12 mouse cellular contexts compared by ENCODE assay signal in genomic region chr4:49278515-49278914, GRCm38 (mm10).
DNase-seq lines count a peak whose midpoint lies in the region; ATAC-seq and TF ChIP-seq lines count a peak whose summit lies in the region.
"Had no signal": no experiment of that assay in that cellular context is flagged by ENCODE, and none has a peak within 500 bp of the region (broad histone marks: within the 10 kb centered on the region; RNA-seq: fewer than 3 reads in every experiment).

No protein-coding gene starts in this region.

- H3K4me1 ChIP-seq in megakaryocyte, embryonic 14.5 days: no peaks in the 10 kb centered on the region
- no peaks in the 10 kb centered on the region for H3K4me1 ChIP-seq in hindbrain, embryonic 11.5 days (replicated peaks; ENCODE audit: control insufficient read depth, insufficient read depth, low read length)
- no peaks in the 10 kb centered on the region for H3K4me1 ChIP-seq in midbrain, postnatal 0 days (ENCODE audit: insufficient read depth, low read length)
- no peaks in the 10 kb centered on the region for H3K4me1 ChIP-seq in heart, embryonic 11.5 days (ENCODE audit: control insufficient read depth, insufficient read depth, low read length)
- H3K4me1 ChIP-seq in intestine, embryonic 16.5 days (ENCODE audit: control insufficient read depth, insufficient read depth, low read length): no peaks in the 10 kb centered on the region
- H3K4me1 ChIP-seq: embryonic facial prominence, embryonic 15.5 days had no signal

- no peak overlapping the region for H3K4me2 ChIP-seq in hindbrain, embryonic 11.5 days (replicated peaks; ENCODE audit: low read depth, low read length)
- no peak overlapping the region for H3K4me2 ChIP-seq in midbrain, postnatal 0 days (ENCODE audit: low read depth, low read length, poor library complexity, severe bottlenecking)
- no peak overlapping the region for H3K4me2 ChIP-seq in heart, embryonic 11.5 days
- H3K4me2 ChIP-seq in intestine, embryonic 16.5 days (ENCODE audit: low read depth, low read length): no peak overlapping the region
- H3K4me2 ChIP-seq: embryonic facial prominence, embryonic 15.5 days had no signal

- peak; percentile 72 to 76 for DNase-seq in cerebellum, postnatal 14 days
- DNase-seq in cerebellum, adult 11 months: no peak
- peak; percentile 10 for DNase-seq in hindbrain, embryonic 11.5 days (ENCODE audit: low spot score)
- DNase-seq in midbrain, postnatal 0 days (ENCODE audit: low spot score): peak; percentile 89
- DNase-seq: kidney, adult 2 months; liver, postnatal 0 days; lung, postnatal 36 days had no signal

- no peak for ATAC-seq in megakaryocyte, adult 5-6 weeks (ENCODE audit: poor library complexity, severe bottlenecking)
- ATAC-seq in hindbrain, embryonic 11.5 days (ENCODE audit: low FRiP score): peak; percentile 66
- peak; percentile 44; the same call in 1 of the 2 replicates for ATAC-seq in midbrain, postnatal 0 days (ENCODE audit: low FRiP score)
- no peak for ATAC-seq in heart, embryonic 11.5 days (replicated peaks; ENCODE audit: insufficient number of reproducible peaks, low FRiP score, low TSS enrichment)
- no peak for ATAC-seq in intestine, embryonic 16.5 days
- ATAC-seq: liver, postnatal 0 days had no signal

- WGBS in hindbrain, embryonic 11.5 days: 90% methylated on average over 5 of the region's 5 CpGs
- WGBS in midbrain, postnatal 0 days: 81% methylated on average over 5 of the region's 5 CpGs
- WGBS in heart, embryonic 11.5 days (ENCODE audit: insufficient replicate concordance): 87% methylated on average over 5 of the region's 5 CpGs
- 86% methylated on average over 5 of the region's 5 CpGs for WGBS in intestine, embryonic 16.5 days

- no peak for TF ChIP-seq CTCF in midbrain, postnatal 0 days (IDR thresholded peaks at IDR 0.05)

- H3K9me3 ChIP-seq in megakaryocyte, embryonic 14.5 days: peaks cover 5% of the 10 kb centered on the region; the same call in 1 of the 2 replicates
- no peaks in the 10 kb centered on the region for H3K9me3 ChIP-seq in hindbrain, embryonic 11.5 days (ENCODE audit: control insufficient read depth, low read length)
- no peaks in the 10 kb centered on the region for H3K9me3 ChIP-seq in midbrain, postnatal 0 days (ENCODE audit: low read length)
- H3K9me3 ChIP-seq in heart, embryonic 11.5 days (replicated peaks; ENCODE audit: control insufficient read depth, low read length): no peaks in the 10 kb centered on the region
- H3K9me3 ChIP-seq in intestine, embryonic 16.5 days (ENCODE audit: control insufficient read depth, low read length): no peaks in the 10 kb centered on the region
- H3K9me3 ChIP-seq: embryonic facial prominence, embryonic 15.5 days had no signal

- no peaks in the 10 kb centered on the region for H3K36me3 ChIP-seq in megakaryocyte, embryonic 14.5 days (replicated peaks; ENCODE audit: low read length)
- no peaks in the 10 kb centered on the region for H3K36me3 ChIP-seq in hindbrain, embryonic 11.5 days (ENCODE audit: control insufficient read depth, insufficient read depth, low read length)
- no peaks in the 10 kb centered on the region for H3K36me3 ChIP-seq in midbrain, postnatal 0 days (ENCODE audit: insufficient read depth, low read length)
- no peaks in the 10 kb centered on the region for H3K36me3 ChIP-seq in heart, embryonic 11.5 days (ENCODE audit: control insufficient read depth, insufficient read depth, low read length)
- H3K36me3 ChIP-seq in intestine, embryonic 16.5 days (ENCODE audit: control insufficient read depth, insufficient read depth, low read length): no peaks in the 10 kb centered on the region
- H3K36me3 ChIP-seq: embryonic facial prominence, embryonic 15.5 days had no signal

- no peak overlapping the region for H3K27ac ChIP-seq in hindbrain, embryonic 11.5 days (ENCODE audit: low read depth, low read length)
- no peak overlapping the region for H3K27ac ChIP-seq in midbrain, postnatal 0 days (ENCODE audit: low read depth, low read length)
- H3K27ac ChIP-seq in heart, embryonic 11.5 days (ENCODE audit: low read depth, low read length): no peak overlapping the region
- no peak overlapping the region for H3K27ac ChIP-seq in intestine, embryonic 16.5 days (ENCODE audit: low read length)
- H3K27ac ChIP-seq: embryonic facial prominence, embryonic 15.5 days had no signal

- H3K9ac ChIP-seq in hindbrain, embryonic 11.5 days (ENCODE audit: low read depth, low read length): no peak overlapping the region
- no peak overlapping the region for H3K9ac ChIP-seq in midbrain, postnatal 0 days (replicated peaks; ENCODE audit: low read length, poor library complexity, severe bottlenecking)
- H3K9ac ChIP-seq in heart, embryonic 11.5 days (ENCODE audit: low read depth, low read length): no peak overlapping the region
- no peak overlapping the region for H3K9ac ChIP-seq in intestine, embryonic 16.5 days (ENCODE audit: low read depth, low read length)
- H3K9ac ChIP-seq: embryonic facial prominence, embryonic 15.5 days; liver, postnatal 0 days had no signal

- peak overlapping the region; percentile 48 for H3K4me3 ChIP-seq in megakaryocyte, embryonic 14.5 days (replicated peaks)
- no peak overlapping the region for H3K4me3 ChIP-seq in hindbrain, embryonic 11.5 days (ENCODE audit: low read depth, low read length)
- H3K4me3 ChIP-seq in midbrain, postnatal 0 days (ENCODE audit: low read depth, low read length): no peak overlapping the region
- H3K4me3 ChIP-seq in heart, embryonic 11.5 days (ENCODE audit: low read depth, low read length): no peak overlapping the region
- H3K4me3 ChIP-seq in intestine, embryonic 16.5 days (ENCODE audit: low read length): no peak overlapping the region
- H3K4me3 ChIP-seq: embryonic facial prominence, embryonic 15.5 days had no signal

- H3K27me3 ChIP-seq in megakaryocyte, embryonic 14.5 days (replicated peaks): no peaks in the 10 kb centered on the region
- H3K27me3 ChIP-seq in hindbrain, embryonic 11.5 days (ENCODE audit: control insufficient read depth, insufficient read depth, low read length): no peaks in the 10 kb centered on the region
- no peaks in the 10 kb centered on the region for H3K27me3 ChIP-seq in midbrain, postnatal 0 days (ENCODE audit: insufficient read depth, low read length)
- H3K27me3 ChIP-seq in heart, embryonic 11.5 days (ENCODE audit: control insufficient read depth, insufficient read depth, low read length): no peaks in the 10 kb centered on the region
- no peaks in the 10 kb centered on the region for H3K27me3 ChIP-seq in intestine, embryonic 16.5 days (replicated peaks; ENCODE audit: control insufficient read depth, insufficient read depth, low read length)
- H3K27me3 ChIP-seq: embryonic facial prominence, embryonic 15.5 days had no signal

Comparison
In these comparisons a context has a peak if more than half of its experiments do, and no peak if none do; other contexts are left out.
1. ATAC-seq: peak in hindbrain, embryonic 11.5 days (single experiment) and midbrain, postnatal 0 days (single experiment); none in megakaryocyte, adult 5-6 weeks (single experiment), heart, embryonic 11.5 days (single experiment) and intestine, embryonic 16.5 days (single experiment).